In genomic region chr3:97767771-97768762, GRCm38 (mm10) we compare ENCODE assay signal across 8 mouse cellular contexts.
DNase-seq lines count a peak whose midpoint lies in the region; ATAC-seq and TF ChIP-seq lines count a peak whose summit lies in the region.

No protein-coding gene starts in this region.

- peaks cover 17% of the 10 kb centered on the region for H3K4me1 ChIP-seq in bone marrow macrophage, adult 2 months (ENCODE audit: control insufficient read depth, insufficient read depth, low read length)
- peaks cover 23% of the 10 kb centered on the region for H3K4me1 ChIP-seq in heart, embryonic 10.5 days
- H3K4me1 ChIP-seq in kidney, embryonic 15.5 days: peaks cover 32% of the 10 kb centered on the region

- H3K4me2 ChIP-seq in kidney, embryonic 15.5 days: peak overlapping the region; percentile 86

- no peak for TF ChIP-seq CTCF in bone marrow macrophage, adult 2 months (IDR thresholded peaks at IDR 0.05; ENCODE audit: low read depth, low read length)

- no peak for TF ChIP-seq POLR2A in bone marrow macrophage, adult 2 months (IDR thresholded peaks at IDR 0.05; ENCODE audit: borderline replicate concordance, low read depth, low read length)

- H3K9ac ChIP-seq in kidney, embryonic 15.5 days: peak overlapping the region; percentile 72

- no peaks in the 10 kb centered on the region for H3K9me3 ChIP-seq in heart, embryonic 10.5 days
- no peaks in the 10 kb centered on the region for H3K9me3 ChIP-seq in kidney, embryonic 15.5 days (replicated peaks)

- peak; percentile 98 for DNase-seq in A20 (ENCODE audit: low read depth, low spot score)
- peak; percentile 98 for DNase-seq in heart, embryonic 10.5 days (ENCODE audit: low spot score)
- peak; percentile 85 for DNase-seq in liver
- peak; percentile 79 to 88 for DNase-seq in spleen, postnatal 4 days (ENCODE audit: low spot score in 2 of 2)

- 2% methylated on average over 47 of the region's 47 CpGs for WGBS in heart, embryonic 10.5 days
- 3% methylated on average over 47 of the region's 47 CpGs for WGBS in kidney, embryonic 15.5 days

- 0 out of 2 replicates have a peak, but pooled peaks cover 6% of the 10 kb centered on the region for H3K36me3 ChIP-seq in heart, embryonic 10.5 days
- no peaks in the 10 kb centered on the region for H3K36me3 ChIP-seq in kidney, embryonic 15.5 days

- H3K27me3 ChIP-seq in heart, embryonic 10.5 days (ENCODE audit: insufficient read depth, poor library complexity, severe bottlenecking): no peaks in the 10 kb centered on the region
- H3K27me3 ChIP-seq in kidney, embryonic 15.5 days: no peaks in the 10 kb centered on the region

- peak; percentile 57 for ATAC-seq in erythroblast, adult 5-6 weeks (replicated peaks; ENCODE audit: low FRiP score, poor library complexity, severe bottlenecking)
- peak; percentile 99 for ATAC-seq in kidney, embryonic 15.5 days (replicated peaks; ENCODE audit: low FRiP score)
- ATAC-seq in monocyte, adult 5-6 weeks (replicated peaks; ENCODE audit: insufficient number of reproducible peaks, low FRiP score, low TSS enrichment, poor library complexity, severe bottlenecking): peak; percentile 92

- peak overlapping the region; percentile 70 for H3K4me3 ChIP-seq in bone marrow macrophage, adult 2 months (ENCODE audit: insufficient read depth, low read length)
- peak overlapping the region; percentile 79 for H3K4me3 ChIP-seq in heart, embryonic 10.5 days
- H3K4me3 ChIP-seq in kidney, embryonic 15.5 days (replicated peaks): peak overlapping the region; percentile 90

- no peak overlapping the region for H3K27ac ChIP-seq in bone marrow macrophage, adult 2 months (ENCODE audit: insufficient read depth, low read depth, low read length)
- H3K27ac ChIP-seq in heart, embryonic 10.5 days: peak overlapping the region; percentile 93
- H3K27ac ChIP-seq in kidney, embryonic 15.5 days: peak overlapping the region; percentile 93
